Mouse (Mus musculus): ENCODE measurements around the gene Arsa. TPM values are rescaled to one million over a fixed set of nuclear protein-coding genes. Genes with fewer than 3 reads are reported as not detected.

The Arsa gene
- polyA plus RNA-seq, 1 experiment from 2014 or later = 30.1 TPM

GRCm38 (mm10) chr15:89494970-89495369 lies 17.7 kb upstream of the Arsa start:
- 79% methylated on average over 4 of the region's 4 CpGs for WGBS

GRCm38 (mm10) chr15:89488611-89489117 lies 11.4 kb upstream of the Arsa start:
- Histone ChIP-seq H3K27me3 (no peaks in the 10 kb centered on the region), H3K36me3 (no peaks in the 10 kb centered on the region), H3K9me3 (replicated peaks) (no peaks in the 10 kb centered on the region), H3K4me2 (replicated peaks) (no peak overlapping the region), H3K4me1 (no peaks in the 10 kb centered on the region), H3K9ac (no peak overlapping the region), H3K4me3 (replicated peaks) (no peak overlapping the region), H3K27ac (replicated peaks) (no peak overlapping the region)
- 50% methylated on average over 14 of the region's 14 CpGs for WGBS
- ATAC-seq (ENCODE audit: insufficient number of reproducible peaks, low FRiP score, low TSS enrichment, low read depth) = no peak

More at GRCm38 (mm10) chr15:89494970-89495369, 17.7 kb upstream of the Arsa start:
- Histone ChIP-seq H3K27me3 (peaks cover 17% of the 10 kb centered on the region; the same call in 1 of the 2 replicates), H3K9ac (no peak overlapping the region), H3K4me1 (peaks cover 10% of the 10 kb centered on the region), H3K4me2 (replicated peaks) (no peak overlapping the region), H3K27ac (replicated peaks) (no peak overlapping the region), H3K4me3 (replicated peaks) (no peak overlapping the region), H3K9me3 (replicated peaks) (no peaks in the 10 kb centered on the region), H3K36me3 (no peaks in the 10 kb centered on the region)
- no peak for ATAC-seq (ENCODE audit: insufficient number of reproducible peaks, low FRiP score, low TSS enrichment, low read depth)

- Histone ChIP-seq H3K4me1 (no peaks in the 10 kb centered on the region), H3K9ac (no peak overlapping the region), H3K4me2 (replicated peaks) (no peak overlapping the region), H3K4me3 (replicated peaks) (no peak overlapping the region), H3K9me3 (replicated peaks) (no peaks in the 10 kb centered on the region), H3K27ac (replicated peaks) (no peak overlapping the region), H3K27me3 (no peaks in the 10 kb centered on the region), H3K36me3 (no peaks in the 10 kb centered on the region)
- 79% methylated on average over 12 of the region's 12 CpGs for WGBS
- ATAC-seq (ENCODE audit: insufficient number of reproducible peaks, low FRiP score, low TSS enrichment, low read depth) = no peak
Observed at GRCm38 (mm10) chr15:89488182-89488581, 11.0 kb upstream of the Arsa start.

GRCm38 (mm10) chr15:89480584-89480983 lies 3.4 kb upstream of the Arsa start:
- Histone ChIP-seq H3K4me3 (replicated peaks) (no peak overlapping the region), H3K36me3 (no peaks in the 10 kb centered on the region), H3K4me1 (peaks cover 5% of the 10 kb centered on the region), H3K9ac (no peak overlapping the region), H3K4me2 (replicated peaks) (no peak overlapping the region), H3K27ac (replicated peaks) (no peak overlapping the region), H3K27me3 (no peaks in the 10 kb centered on the region), H3K9me3 (replicated peaks) (no peaks in the 10 kb centered on the region)
- ATAC-seq (ENCODE audit: insufficient number of reproducible peaks, low FRiP score, low TSS enrichment, low read depth) = no peak
- WGBS = 64% methylated on average over 8 of the region's 8 CpGs

- Histone ChIP-seq H3K9ac (no peak overlapping the region), H3K36me3 (no peaks in the 10 kb centered on the region), H3K4me1 (peaks cover 13% of the 10 kb centered on the region), H3K4me2 (replicated peaks) (no peak overlapping the region), H3K27ac (replicated peaks) (no peak overlapping the region), H3K27me3 (no peaks in the 10 kb centered on the region), H3K4me3 (replicated peaks) (no peak overlapping the region), H3K9me3 (replicated peaks) (no peaks in the 10 kb centered on the region)
- WGBS = 88% methylated on average over 3 of the region's 3 CpGs
- no peak for ATAC-seq (ENCODE audit: insufficient number of reproducible peaks, low FRiP score, low TSS enrichment, low read depth)
Observed at GRCm38 (mm10) chr15:89478622-89479021, 1.4 kb upstream of the Arsa start.

GRCm38 (mm10) chr15:89477806-89478205 lies 581 bp upstream of the Arsa start:
- Histone ChIP-seq H3K4me3 (replicated peaks) (no peak overlapping the region), H3K4me2 (replicated peaks) (no peak overlapping the region), H3K36me3 (no peaks in the 10 kb centered on the region), H3K27me3 (no peaks in the 10 kb centered on the region), H3K27ac (replicated peaks) (no peak overlapping the region), H3K4me1 (peaks cover 13% of the 10 kb centered on the region), H3K9ac (no peak overlapping the region), H3K9me3 (replicated peaks) (no peaks in the 10 kb centered on the region)
- WGBS = 44% methylated on average over 8 of the region's 8 CpGs
- no peak for ATAC-seq (ENCODE audit: insufficient number of reproducible peaks, low FRiP score, low TSS enrichment, low read depth)

- 1% methylated on average over 5 of the region's 5 CpGs for WGBS
- 0 out of 2 replicates have a peak, but pooled peaks have one; percentile 8 for ATAC-seq (ENCODE audit: insufficient number of reproducible peaks, low FRiP score, low TSS enrichment, low read depth)
- Histone ChIP-seq H3K9me3 (replicated peaks) (no peaks in the 10 kb centered on the region), H3K9ac (peak overlapping the region; percentile 47), H3K27ac (replicated peaks) (peak overlapping the region; percentile 80), H3K27me3 (no peaks in the 10 kb centered on the region), H3K4me2 (replicated peaks) (peak overlapping the region; percentile 64), H3K4me1 (peaks cover 13% of the 10 kb centered on the region), H3K36me3 (no peaks in the 10 kb centered on the region), H3K4me3 (replicated peaks) (peak overlapping the region; percentile 65)
Observed at GRCm38 (mm10) chr15:89476475-89476815, 780 bp downstream of the Arsa start.

- 7% methylated on average over 44 of the region's 44 CpGs for WGBS
- peak overlapping the region; percentile 47 for H3K9ac ChIP-seq
- peak overlapping the region; percentile 64 for H3K4me2 ChIP-seq (replicated peaks)
- peaks cover 13% of the 10 kb centered on the region for H3K4me1 ChIP-seq
- no peaks in the 10 kb centered on the region for H3K36me3 ChIP-seq
- ATAC-seq (ENCODE audit: insufficient number of reproducible peaks, low FRiP score, low TSS enrichment, low read depth) = peak; percentile 96
- H3K4me3 ChIP-seq (replicated peaks) = peak overlapping the region; percentile 65
- peak overlapping the region; percentile 80 for H3K27ac ChIP-seq (replicated peaks)
- no peaks in the 10 kb centered on the region for H3K9me3 ChIP-seq (replicated peaks)
- H3K27me3 ChIP-seq = no peaks in the 10 kb centered on the region
Observed at GRCm38 (mm10) chr15:89475611-89476474, 1.4 kb downstream of the Arsa start.

- WGBS = 86% methylated on average over 7 of the region's 7 CpGs
- Histone ChIP-seq H3K4me2 (replicated peaks) (peak overlapping the region; percentile 64), H3K4me1 (peaks cover 13% of the 10 kb centered on the region), H3K9ac (0 out of 2 replicates have a peak overlapping the region, but pooled peaks have one; percentile 47), H3K27me3 (no peaks in the 10 kb centered on the region), H3K9me3 (replicated peaks) (no peaks in the 10 kb centered on the region), H3K27ac (replicated peaks) (no peak overlapping the region), H3K36me3 (no peaks in the 10 kb centered on the region), H3K4me3 (replicated peaks) (peak overlapping the region; percentile 65)
- no peak for ATAC-seq (ENCODE audit: insufficient number of reproducible peaks, low FRiP score, low TSS enrichment, low read depth)
Observed at GRCm38 (mm10) chr15:89475293-89475600, 2.0 kb downstream of the Arsa start.

- H3K9ac ChIP-seq = no peak overlapping the region
- ATAC-seq (ENCODE audit: insufficient number of reproducible peaks, low FRiP score, low TSS enrichment, low read depth) = no peak
- H3K4me3 ChIP-seq (replicated peaks) = no peak overlapping the region
- WGBS = 89% methylated on average over 19 of the region's 19 CpGs
- no peak overlapping the region for H3K27ac ChIP-seq (replicated peaks)
- no peaks in the 10 kb centered on the region for H3K9me3 ChIP-seq (replicated peaks)
- no peaks in the 10 kb centered on the region for H3K27me3 ChIP-seq
- H3K4me1 ChIP-seq = peaks cover 13% of the 10 kb centered on the region
- H3K4me2 ChIP-seq (replicated peaks) = no peak overlapping the region; the same call in 1 of the 2 replicates
- no peaks in the 10 kb centered on the region for H3K36me3 ChIP-seq
Observed at GRCm38 (mm10) chr15:89474596-89475292, 2.5 kb downstream of the Arsa start.

- 97% methylated on average over 8 of the region's 8 CpGs for WGBS
- H3K36me3 ChIP-seq = no peaks in the 10 kb centered on the region
- H3K9me3 ChIP-seq (replicated peaks) = no peaks in the 10 kb centered on the region
- H3K4me1 ChIP-seq = peaks cover 13% of the 10 kb centered on the region
- H3K4me2 ChIP-seq (replicated peaks) = no peak overlapping the region
- H3K9ac ChIP-seq = no peak overlapping the region
- no peak for ATAC-seq (ENCODE audit: insufficient number of reproducible peaks, low FRiP score, low TSS enrichment, low read depth)
- no peak overlapping the region for H3K27ac ChIP-seq (replicated peaks)
- H3K4me3 ChIP-seq (replicated peaks) = no peak overlapping the region
- H3K27me3 ChIP-seq = no peaks in the 10 kb centered on the region
Observed at GRCm38 (mm10) chr15:89473921-89474320, 3.3 kb downstream of the Arsa start.
